Mouse (Mus musculus) small intestine, adult 2 months (tissue): ENCODE data around the gene Tuft1.

Experiments used
- CTCF ChIP-seq: fragments of 200-500 bp; IDR thresholded peaks from 2 replicates; pipeline ENCODE4 v1.5.1; 2012; ENCODE audit warnings: low read depth, mild to moderate bottlenecking, control low read depth, inconsistent platforms, low read length, moderate library complexity, mixed read lengths; ENCODE audit not compliant: insufficient replicate concordance, insufficient read length; ENCODE audit errors: extremely low read depth
- POLR2A ChIP-seq: fragments of 200-500 bp; IDR thresholded peaks from 2 replicates; pipeline ENCODE4 v1.6.1; 2012; ENCODE audit warnings: low read depth, mild to moderate bottlenecking, control low read depth, inconsistent platforms, low read length, moderate library complexity

DNA sequence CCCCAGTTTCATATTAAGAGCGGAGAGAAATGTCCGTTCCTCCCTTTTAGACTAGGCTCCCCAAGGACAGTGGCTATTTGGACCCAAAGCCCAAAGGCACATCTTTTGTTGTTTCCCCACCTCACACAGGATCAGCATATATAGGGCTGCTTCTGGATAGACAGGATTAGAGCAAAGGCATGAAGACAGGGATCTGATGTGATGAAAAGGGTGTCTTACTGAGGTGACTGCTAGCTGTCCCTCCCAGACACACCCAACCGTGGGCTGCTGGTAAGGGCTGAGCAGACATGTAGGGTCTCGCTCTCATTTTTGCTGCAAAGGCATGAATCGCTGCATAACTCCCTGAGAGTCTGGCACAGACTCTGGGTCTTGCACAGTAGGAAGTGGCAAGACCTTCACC, 30.0 kb downstream of the Tuft1 start:
- no peak for TF ChIP-seq CTCF
- TF ChIP-seq POLR2A, result no peak
